Mouse (Mus musculus): ENCODE measurements around the gene Zfr2.

The Zfr2 gene

GRCm38 (mm10) chr10:81232580-81233225 lies at the start of gene Zfr2:
TSS of gene Zfr2 (plus strand) at chr10:81233155.
- DNase-seq (ENCODE audit: extremely low read depth, insufficient read length, low spot score): peak; percentile 97

GRCm38 (mm10) chr10:81183805-81184204 lies 49.1 kb upstream of the Zfr2 start, which contains the start of gene 4930442H23Rik:
TSS of gene 4930442H23Rik (minus strand) at chr10:81183849.
- no peak for DNase-seq (ENCODE audit: extremely low read depth, insufficient read length, low spot score)

GRCm38 (mm10) chr10:81184765-81185164 lies 48.2 kb upstream of the Zfr2 start:
- DNase-seq (ENCODE audit: extremely low read depth, insufficient read length, low spot score): no peak

- DNase-seq (ENCODE audit: extremely low read depth, insufficient read length, low spot score): no peak
Measured at GRCm38 (mm10) chr10:81187161-81187560, 45.8 kb upstream of the Zfr2 start.

GRCm38 (mm10) chr10:81189821-81190220 lies 43.1 kb upstream of the Zfr2 start:
- no peak for DNase-seq (ENCODE audit: extremely low read depth, insufficient read length, low spot score)

GRCm38 (mm10) chr10:81190236-81190911 lies 42.6 kb upstream of the Zfr2 start:
- no peak for DNase-seq (ENCODE audit: extremely low read depth, insufficient read length, low spot score)

- no peak for DNase-seq (ENCODE audit: extremely low read depth, insufficient read length, low spot score)
Measured at GRCm38 (mm10) chr10:81190912-81191321, 42.0 kb upstream of the Zfr2 start.

- DNase-seq (ENCODE audit: extremely low read depth, insufficient read length, low spot score): no peak
Measured at GRCm38 (mm10) chr10:81191342-81191982, 41.5 kb upstream of the Zfr2 start.

- DNase-seq (ENCODE audit: extremely low read depth, insufficient read length, low spot score): peak; percentile 81
Measured at GRCm38 (mm10) chr10:81192270-81192967, 40.5 kb upstream of the Zfr2 start.

- DNase-seq (ENCODE audit: extremely low read depth, insufficient read length, low spot score): no peak
Measured at GRCm38 (mm10) chr10:81192968-81193501, 39.9 kb upstream of the Zfr2 start.

- DNase-seq (ENCODE audit: extremely low read depth, insufficient read length, low spot score): no peak
Measured at GRCm38 (mm10) chr10:81193991-81194774, 38.8 kb upstream of the Zfr2 start.

- DNase-seq (ENCODE audit: extremely low read depth, insufficient read length, low spot score): no peak
Measured at GRCm38 (mm10) chr10:81195300-81195699, 37.7 kb upstream of the Zfr2 start.

GRCm38 (mm10) chr10:81196470-81197065 lies 36.4 kb upstream of the Zfr2 start:
- no peak for DNase-seq (ENCODE audit: extremely low read depth, insufficient read length, low spot score)

- DNase-seq (ENCODE audit: extremely low read depth, insufficient read length, low spot score): no peak
Measured at GRCm38 (mm10) chr10:81197305-81197704, 35.6 kb upstream of the Zfr2 start.

GRCm38 (mm10) chr10:81198230-81198629 lies 34.7 kb upstream of the Zfr2 start:
- no peak for DNase-seq (ENCODE audit: extremely low read depth, insufficient read length, low spot score)

GRCm38 (mm10) chr10:81198990-81199389 lies 34.0 kb upstream of the Zfr2 start:
- DNase-seq (ENCODE audit: extremely low read depth, insufficient read length, low spot score): no peak

GRCm38 (mm10) chr10:81200141-81200540 lies 32.8 kb upstream of the Zfr2 start:
- no peak for DNase-seq (ENCODE audit: extremely low read depth, insufficient read length, low spot score)

- DNase-seq (ENCODE audit: extremely low read depth, insufficient read length, low spot score): no peak
Measured at GRCm38 (mm10) chr10:81200605-81201287, 32.2 kb upstream of the Zfr2 start.

Data from 3134 (cell line).